Mouse (Mus musculus) stomach, postnatal 0 days (tissue): ENCODE data around the gene Ell3.

Source experiments
- CTCF ChIP-seq: IDR thresholded peaks from 2 replicates; pipeline ENCODE4 v1.5.1; 2016; ENCODE audit warnings: antibody characterized with exemption, low read depth, mild to moderate bottlenecking, moderate library complexity
- EP300 ChIP-seq: optimal IDR thresholded peaks from 2 replicates; pipeline ENCODE3; 2016; ENCODE audit warnings: antibody characterized with exemption

GRCm38 (mm10) chr2:121445117-121445516 is 1.0 kb upstream of the Ell3 start:
- TF ChIP-seq CTCF = no peak
- TF ChIP-seq EP300 = no peak
